Mouse (Mus musculus) liver, embryonic 14.5 days (tissue): ENCODE measurements at regions not wholly inside any gene's neighbourhood (a gene's known extent, or its start where the extent isn't known, plus 50 kb on each side); places are given as distances from the start of the nearest gene placed in this dataset.

Source experiments
- CTCF ChIP-seq: IDR thresholded peaks from 2 replicates; pipeline ENCODE4 v1.5.1; 2016; ENCODE audit warnings: antibody characterized with exemption, low read depth, control low read depth
- EP300 ChIP-seq: IDR thresholded peaks from 2 replicates; pipeline ENCODE4 v1.6.1; 2016; ENCODE audit warnings: antibody characterized with exemption, low read depth

- TF ChIP-seq CTCF = no peak
- TF ChIP-seq EP300 = no peak
Observed at GRCm38 (mm10) chr1:34678734-34679068, 99.2 kb downstream of the Amer3 start.
